Mouse (Mus musculus): Measurements from ENCODE around the gene Plch2.

Gene Plch2

GRCm38 (mm10) chr4:155005278-155005677 lies 51.3 kb downstream of the Plch2 start:
- intact Hi-C loops (cut with DNase I) = loop anchor here (5.0 kb wide), 1 partner anchor 42 kb away; no protein-coding TSS in a partner anchor

- intact Hi-C loops (cut with DNase I) = no loop called here
Measured at GRCm38 (mm10) chr4:154999379-154999778, 57.2 kb downstream of the Plch2 start.

- intact Hi-C loops (cut with DNase I) = no loop called here
Measured at GRCm38 (mm10) chr4:154996572-154997154, 59.9 kb downstream of the Plch2 start.

- intact Hi-C loops (cut with DNase I) = no loop called here
Measured at GRCm38 (mm10) chr4:154994876-154995275, 61.7 kb downstream of the Plch2 start.

GRCm38 (mm10) chr4:154986750-154987149 lies 69.8 kb downstream of the Plch2 start:
- intact Hi-C loops (cut with DNase I) = loop anchor here (5.0 to 10.0 kb wide), 2 partner anchors 39 to 68 kb away; partner anchors contain the start of gene Plch2

GRCm38 (mm10) chr4:154986096-154986495 lies 70.5 kb downstream of the Plch2 start:
- intact Hi-C loops (cut with DNase I) = loop anchor here (5.0 to 10.0 kb wide), 2 partner anchors 39 to 69 kb away; partner anchors contain the start of gene Plch2

- intact Hi-C loops (cut with DNase I) = loop anchor here (5.0 to 10.0 kb wide), 2 partner anchors 38 to 70 kb away; partner anchors contain the start of gene Plch2
Measured at GRCm38 (mm10) chr4:154985151-154985777, 71.3 kb downstream of the Plch2 start.

- intact Hi-C loops (cut with DNase I) = loop anchor here (10.0 kb wide), 1 partner anchor 71 kb away; the partner anchor contains the start of gene Plch2
Measured at GRCm38 (mm10) chr4:154983767-154984166, 72.8 kb downstream of the Plch2 start.

- intact Hi-C loops (cut with DNase I) = loop anchor here (10.0 kb wide), 1 partner anchor 72 kb away; the partner anchor contains the start of gene Plch2
Measured at GRCm38 (mm10) chr4:154982247-154983120, 74.1 kb downstream of the Plch2 start.

- intact Hi-C loops (cut with DNase I) = loop anchor here (10.0 kb wide), 1 partner anchor 73 kb away; the partner anchor contains the start of gene Plch2
Measured at GRCm38 (mm10) chr4:154981530-154981929, 75.1 kb downstream of the Plch2 start.

GRCm38 (mm10) chr4:154981076-154981475 lies 75.5 kb downstream of the Plch2 start:
- intact Hi-C loops (cut with DNase I) = loop anchor here (10.0 kb wide), 1 partner anchor 74 kb away; the partner anchor contains the start of gene Plch2

GRCm38 (mm10) chr4:154980110-154980509 lies 76.5 kb downstream of the Plch2 start:
- intact Hi-C loops (cut with DNase I) = loop anchor here (10.0 kb wide), 1 partner anchor 75 kb away; the partner anchor contains the start of gene Plch2

- intact Hi-C loops (cut with DNase I) = no loop called here
Measured at GRCm38 (mm10) chr4:154974163-154974611, 82.4 kb downstream of the Plch2 start.

GRCm38 (mm10) chr4:154972546-154972945 lies 84.0 kb downstream of the Plch2 start:
- intact Hi-C loops (cut with DNase I) = no loop called here

GRCm38 (mm10) chr4:154967173-154967572 lies 89.4 kb downstream of the Plch2 start:
- intact Hi-C loops (cut with DNase I) = no loop called here

GRCm38 (mm10) chr4:154965856-154966255 lies 90.7 kb downstream of the Plch2 start:
- intact Hi-C loops (cut with DNase I) = no loop called here

- intact Hi-C loops (cut with DNase I) = no loop called here
Measured at GRCm38 (mm10) chr4:154964581-154965235, 91.9 kb downstream of the Plch2 start.

- intact Hi-C loops (cut with DNase I) = no loop called here
Measured at GRCm38 (mm10) chr4:154963901-154964580, 92.5 kb downstream of the Plch2 start, which contains the start of gene Pank4. TSS of gene Pank4 (plus strand) at chr4:154964123.

- intact Hi-C loops (cut with DNase I) = no loop called here
Measured at GRCm38 (mm10) chr4:154963190-154963836, 93.3 kb downstream of the Plch2 start.
